Mouse (Mus musculus) kidney, adult 10 weeks (tissue): ENCODE measurements around the gene Borcs5. TPM values are rescaled to one million over a fixed set of nuclear protein-coding genes. Genes with fewer than 3 reads are reported as not detected.

ENCODE experiments used
- polyA plus RNA-seq: library from polyadenylated mRNA; stranded (reverse); fragments of 350-450 nt; fragmentation: Illumina TruSeq; extraction: RNeasy Lipid Tissue Mini Kit (QIAGEN cat#74804); gene quantifications from one replicate; pipeline ENCODE4 v1.2.3, GENCODE M21; 2014; ENCODE audit warnings: low read depth, low replicate concordance

Borcs5 gene
- 2.4 TPM for polyA plus RNA-seq

DNA sequence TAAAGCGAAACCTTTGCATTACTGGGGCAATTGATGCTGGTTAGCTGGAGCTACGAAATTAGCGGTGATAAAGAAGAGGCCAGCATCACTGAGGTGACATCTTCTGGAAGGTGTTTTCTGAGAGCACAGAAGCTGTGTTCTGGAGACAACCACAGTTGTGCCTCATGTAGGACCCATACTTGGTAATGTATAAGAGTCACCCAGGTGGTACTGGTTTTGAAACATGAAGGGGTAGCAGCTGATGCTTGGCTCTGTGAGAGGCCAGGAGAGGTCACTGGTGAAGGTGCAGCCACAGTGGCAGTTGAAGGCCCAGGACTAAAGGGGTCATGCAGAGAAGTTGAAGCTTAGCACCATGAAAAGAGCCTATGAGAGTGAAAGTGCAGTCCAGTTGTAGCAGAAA is at the start of gene Borcs5:
Gene Borcs5 (plus strand): TSS at position 301 of the 400 bp plus-strand sequence.

GRCm38 (mm10) chr6:134631947-134632687 is 7.2 kb upstream of the Borcs5 start, which contains the start of gene Mansc1:
Mansc1 (minus strand) TSS chr6:134632488.

Other genes with a start within 250 kb of the Borcs5 start
- 1.7 TPM for gene Bcl2l14, start 243.2 kb upstream of the Borcs5 start, polyA plus RNA-seq
- gene Lrp6, start 72.5 kb upstream of the Borcs5 start, polyA plus RNA-seq, result 141 TPM
- gene Mansc1, start 7.0 kb upstream of the Borcs5 start, polyA plus RNA-seq, result 6.3 TPM
- gene Dusp16, start 153.1 kb downstream of the Borcs5 start, polyA plus RNA-seq, result 47.3 TPM
- 43.6 TPM for gene Crebl2, start 190.6 kb downstream of the Borcs5 start, polyA plus RNA-seq